Mouse (Mus musculus): ENCODE measurements at regions not wholly inside any gene's neighbourhood (a gene's known extent, or its start where the extent isn't known, plus 50 kb on each side); places are given as distances from the start of the nearest gene placed in this dataset.

- DNase-seq (ENCODE audit: low spot score in 2 of 2): no peak
Observed at GRCm38 (mm10) chr2:106256012-106256411, 252.7 kb upstream of the Dnajc24 start.

- DNase-seq (ENCODE audit: low spot score in 2 of 2): no peak
Observed at GRCm38 (mm10) chr2:106234358-106234757, 231.0 kb upstream of the Dnajc24 start.

- DNase-seq (ENCODE audit: low spot score in 2 of 2): no peak
Observed at GRCm38 (mm10) chr2:106231136-106231535, 227.8 kb upstream of the Dnajc24 start.

- DNase-seq (ENCODE audit: low spot score in 2 of 2): no peak
Observed at GRCm38 (mm10) chr2:106230021-106230420, 226.7 kb upstream of the Dnajc24 start.

GRCm38 (mm10) chr2:106228249-106228648 lies 224.9 kb upstream of the Dnajc24 start:
- no peak for DNase-seq (ENCODE audit: low spot score in 2 of 2)

- peak; percentile 35 to 75 for DNase-seq (ENCODE audit: low spot score in 2 of 2)
Observed at GRCm38 (mm10) chr2:106216169-106216568, 212.8 kb upstream of the Dnajc24 start.

- DNase-seq (ENCODE audit: low spot score in 2 of 2): no peak
Observed at GRCm38 (mm10) chr2:106213740-106214139, 210.4 kb upstream of the Dnajc24 start.

GRCm38 (mm10) chr2:106210773-106211172 lies 207.4 kb upstream of the Dnajc24 start:
- DNase-seq (ENCODE audit: low spot score in 2 of 2): no peak

GRCm38 (mm10) chr2:106208767-106209250 lies 205.5 kb upstream of the Dnajc24 start:
- no peak for DNase-seq (ENCODE audit: low spot score in 2 of 2)

GRCm38 (mm10) chr2:106200130-106200529 lies 196.8 kb upstream of the Dnajc24 start:
- no peak for DNase-seq (ENCODE audit: low spot score in 2 of 2)

GRCm38 (mm10) chr2:106195170-106195569 lies 191.8 kb upstream of the Dnajc24 start:
- DNase-seq (ENCODE audit: low spot score in 2 of 2): no peak

- peak; percentile 50 to 91 for DNase-seq (ENCODE audit: low spot score in 2 of 2)
Observed at GRCm38 (mm10) chr2:106194369-106195023, 191.1 kb upstream of the Dnajc24 start.

- no peak for DNase-seq (ENCODE audit: low spot score in 2 of 2)
Observed at GRCm38 (mm10) chr2:106193889-106194347, 190.6 kb upstream of the Dnajc24 start.

GRCm38 (mm10) chr2:106190579-106191322 lies 187.4 kb upstream of the Dnajc24 start:
- no peak for DNase-seq (ENCODE audit: low spot score in 2 of 2)

GRCm38 (mm10) chr2:106183651-106184050 lies 180.3 kb upstream of the Dnajc24 start:
- DNase-seq (ENCODE audit: low spot score in 2 of 2): no peak

- DNase-seq (ENCODE audit: low spot score in 2 of 2): no peak
Observed at GRCm38 (mm10) chr2:106182051-106182450, 178.7 kb upstream of the Dnajc24 start.

- no peak for DNase-seq (ENCODE audit: low spot score in 2 of 2)
Observed at GRCm38 (mm10) chr2:106162681-106163080, 159.3 kb upstream of the Dnajc24 start.

- DNase-seq (ENCODE audit: low spot score in 2 of 2): no peak
Observed at GRCm38 (mm10) chr2:106161877-106162276, 158.5 kb upstream of the Dnajc24 start.

GRCm38 (mm10) chr2:106149701-106150100 lies 146.4 kb upstream of the Dnajc24 start:
- no peak for DNase-seq (ENCODE audit: low spot score in 2 of 2)

GRCm38 (mm10) chr2:106140931-106141330 lies 137.6 kb upstream of the Dnajc24 start:
- no peak for DNase-seq (ENCODE audit: low spot score in 2 of 2)

- no peak for DNase-seq (ENCODE audit: low spot score in 2 of 2)
Observed at GRCm38 (mm10) chr2:106101002-106101401, 97.7 kb upstream of the Dnajc24 start.

- DNase-seq (ENCODE audit: low spot score in 2 of 2): no peak
Observed at GRCm38 (mm10) chr2:106086121-106086520, 82.8 kb upstream of the Dnajc24 start.

Data from layer of hippocampus, adult 18-20 months (tissue).